Mouse (Mus musculus): ENCODE results near the gene Focad. TPM values are rescaled to one million over a fixed set of nuclear protein-coding genes. Genes with fewer than 3 reads are reported as not detected.

Gene Focad
- total and polyA plus RNA-seq, 2 experiments from 2014 or later = 5.0 to 13.2 TPM

- Histone ChIP-seq H3K4me2 (ENCODE audit: low read depth, low read length) (no peak overlapping the region), H3K4me3 (ENCODE audit: low read depth, low read length) (no peak overlapping the region), H3K9me3 (replicated peaks; ENCODE audit: control insufficient read depth, low read length) (no peaks in the 10 kb centered on the region), H3K4me1 (ENCODE audit: control insufficient read depth, insufficient read depth) (no peaks in the 10 kb centered on the region), H3K36me3 (replicated peaks; ENCODE audit: control insufficient read depth, insufficient read depth, low read length) (no peaks in the 10 kb centered on the region), H3K27ac (ENCODE audit: low read depth) (peak overlapping the region; percentile 30; the same call in 1 of the 2 replicates), H3K27me3 (ENCODE audit: control insufficient read depth, insufficient read depth, low read length) (no peaks in the 10 kb centered on the region), H3K9ac (replicated peaks; ENCODE audit: low read depth, low read length) (no peak overlapping the region)
- 54% methylated on average over 6 of the region's 6 CpGs for WGBS
- TF ChIP-seq EP300 (IDR thresholded peaks at IDR 0.05; ENCODE audit: low read depth) (no peak), CTCF (IDR thresholded peaks at IDR 0.05; ENCODE audit: low read depth) (no peak)
- ATAC-seq (ENCODE audit: insufficient read depth, low read depth) (no peak), DNase-seq (ENCODE audit: low spot score) (peak; percentile 19)
Observed at GRCm38 (mm10) chr4:88275571-88276041, 181.2 kb downstream of the Focad start.

DNA sequence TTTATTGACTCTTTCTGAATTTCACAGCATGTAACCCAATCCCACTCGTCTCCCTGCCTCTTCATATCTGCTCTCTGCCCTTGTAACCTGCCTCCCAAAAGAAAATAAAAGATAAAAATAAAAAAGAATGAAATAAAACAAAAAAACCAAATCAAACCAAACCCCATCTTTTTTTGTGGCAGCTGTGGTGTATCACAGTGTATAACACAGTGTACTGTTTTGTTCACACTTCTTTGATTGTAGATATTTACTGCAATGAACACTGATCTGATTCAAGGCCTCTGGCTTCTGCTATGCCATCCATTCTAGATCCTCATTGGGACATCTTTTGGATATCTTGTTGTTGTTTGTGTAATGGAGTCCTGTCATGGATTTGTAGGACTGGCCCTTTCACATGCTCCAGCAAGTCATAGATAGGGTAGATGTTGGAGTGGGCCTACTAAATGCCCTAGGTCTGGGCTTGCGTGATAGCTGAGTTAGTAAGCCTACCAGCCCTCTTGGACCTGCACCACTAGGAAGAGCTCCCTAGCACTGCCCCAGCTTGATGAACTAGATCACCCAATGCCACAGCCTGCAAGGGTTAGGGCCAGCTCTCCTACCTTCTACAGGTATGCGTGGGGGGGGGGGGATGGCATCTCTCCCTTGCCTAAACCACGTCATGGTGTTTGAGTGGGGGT lies 181.8 kb downstream of the Focad start:
- ATAC-seq (ENCODE audit: insufficient read depth, low read depth) (no peak), DNase-seq (ENCODE audit: low spot score) (no peak)
- Histone ChIP-seq H3K4me3 (ENCODE audit: low read depth, low read length) (no peak overlapping the region), H3K9ac (replicated peaks; ENCODE audit: low read depth, low read length) (no peak overlapping the region), H3K9me3 (replicated peaks; ENCODE audit: control insufficient read depth, low read length) (no peaks in the 10 kb centered on the region), H3K27ac (ENCODE audit: low read depth) (no peak overlapping the region), H3K36me3 (replicated peaks; ENCODE audit: control insufficient read depth, insufficient read depth, low read length) (no peaks in the 10 kb centered on the region), H3K4me1 (ENCODE audit: control insufficient read depth, insufficient read depth) (no peaks in the 10 kb centered on the region), H3K4me2 (ENCODE audit: low read depth, low read length) (no peak overlapping the region), H3K27me3 (ENCODE audit: control insufficient read depth, insufficient read depth, low read length) (no peaks in the 10 kb centered on the region)
- 79% methylated on average over 4 of the region's 4 CpGs for WGBS
- TF ChIP-seq EP300 (IDR thresholded peaks at IDR 0.05; ENCODE audit: low read depth) (no peak), CTCF (IDR thresholded peaks at IDR 0.05; ENCODE audit: low read depth) (no peak)

GRCm38 (mm10) chr4:88278524-88278923 lies 184.1 kb downstream of the Focad start:
- H3K9me3 ChIP-seq (replicated peaks; ENCODE audit: control insufficient read depth, low read length) = no peaks in the 10 kb centered on the region
- TF ChIP-seq CTCF (IDR thresholded peaks at IDR 0.05; ENCODE audit: low read depth) (no peak), EP300 (IDR thresholded peaks at IDR 0.05; ENCODE audit: low read depth) (no peak)
- H3K27me3 ChIP-seq (ENCODE audit: control insufficient read depth, insufficient read depth, low read length) = no peaks in the 10 kb centered on the region
- DNase-seq (ENCODE audit: low spot score) = no peak
- no peak overlapping the region for H3K4me3 ChIP-seq (ENCODE audit: low read depth, low read length)
- H3K27ac ChIP-seq (ENCODE audit: low read depth) = no peak overlapping the region
- ATAC-seq (ENCODE audit: insufficient read depth, low read depth) = no peak
- no peak overlapping the region for H3K9ac ChIP-seq (replicated peaks; ENCODE audit: low read depth, low read length)
- no peak overlapping the region for H3K4me2 ChIP-seq (ENCODE audit: low read depth, low read length)
- 87% methylated on average over 2 of the region's 2 CpGs for WGBS
- H3K4me1 ChIP-seq (ENCODE audit: control insufficient read depth, insufficient read depth) = no peaks in the 10 kb centered on the region
- no peaks in the 10 kb centered on the region for H3K36me3 ChIP-seq (replicated peaks; ENCODE audit: control insufficient read depth, insufficient read depth, low read length)

DNA sequence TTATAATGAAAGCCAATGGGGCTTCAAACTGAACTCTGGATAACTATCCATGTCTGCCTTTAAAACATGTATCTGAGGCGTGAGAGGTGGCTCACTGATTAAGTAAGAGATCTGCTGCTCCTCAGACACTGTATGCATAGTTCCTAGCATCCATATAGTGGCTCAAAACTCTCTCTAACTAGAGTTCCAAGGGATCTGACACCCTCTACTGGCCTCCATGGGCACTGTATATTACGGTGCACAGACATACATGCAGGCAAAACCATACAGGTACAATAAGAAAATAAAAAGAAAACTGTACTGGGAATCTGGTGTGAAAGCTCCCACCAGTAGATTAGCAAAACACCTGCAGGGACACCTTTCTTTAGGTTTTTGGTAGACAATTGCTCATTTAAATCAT lies 186.1 kb downstream of the Focad start:
- no peak overlapping the region for H3K27ac ChIP-seq (ENCODE audit: low read depth)
- ATAC-seq (ENCODE audit: insufficient read depth, low read depth) (no peak), DNase-seq (ENCODE audit: low spot score) (no peak)
- H3K4me1 ChIP-seq (ENCODE audit: control insufficient read depth, insufficient read depth) = no peaks in the 10 kb centered on the region
- no peak overlapping the region for H3K9ac ChIP-seq (replicated peaks; ENCODE audit: low read depth, low read length)
- no peaks in the 10 kb centered on the region for H3K36me3 ChIP-seq (replicated peaks; ENCODE audit: control insufficient read depth, insufficient read depth, low read length)
- no peaks in the 10 kb centered on the region for H3K27me3 ChIP-seq (ENCODE audit: control insufficient read depth, insufficient read depth, low read length)
- H3K9me3 ChIP-seq (replicated peaks; ENCODE audit: control insufficient read depth, low read length) = no peaks in the 10 kb centered on the region
- no peak overlapping the region for H3K4me2 ChIP-seq (ENCODE audit: low read depth, low read length)
- TF ChIP-seq EP300 (IDR thresholded peaks at IDR 0.05; ENCODE audit: low read depth) (no peak), CTCF (IDR thresholded peaks at IDR 0.05; ENCODE audit: low read depth) (no peak)
- 87% methylated on average over 2 of the region's 2 CpGs for WGBS
- H3K4me3 ChIP-seq (ENCODE audit: low read depth, low read length) = no peak overlapping the region

DNA sequence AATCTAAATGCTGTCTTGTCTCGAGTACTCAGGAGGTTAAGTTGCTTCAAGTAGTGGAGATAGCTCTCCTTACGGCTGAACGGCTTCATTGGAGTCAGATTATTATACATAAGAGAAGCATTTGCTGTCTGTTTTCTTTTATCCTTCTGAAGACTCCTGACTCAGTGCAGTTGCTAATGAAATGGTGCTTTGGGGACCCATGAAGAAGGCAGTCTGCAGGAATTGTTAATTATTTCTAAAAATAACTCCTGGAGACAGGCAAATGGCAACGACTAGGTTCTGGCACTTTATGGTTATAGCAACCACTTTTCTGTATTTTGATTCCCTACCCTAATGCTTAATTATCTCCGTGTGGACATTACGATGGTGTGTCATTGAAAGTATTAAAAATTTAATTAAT lies 201.1 kb downstream of the Focad start:
- no peak for DNase-seq (ENCODE audit: low spot score)
- ATAC-seq (ENCODE audit: insufficient read depth, low read depth) = no peak
- no peak overlapping the region for H3K4me3 ChIP-seq (ENCODE audit: low read depth, low read length)
- no peaks in the 10 kb centered on the region for H3K4me1 ChIP-seq (ENCODE audit: control insufficient read depth, insufficient read depth)
- H3K4me2 ChIP-seq (ENCODE audit: low read depth, low read length) = no peak overlapping the region
- TF ChIP-seq CTCF (IDR thresholded peaks at IDR 0.05; ENCODE audit: low read depth) (no peak), EP300 (IDR thresholded peaks at IDR 0.05; ENCODE audit: low read depth) (no peak)
- H3K9me3 ChIP-seq (replicated peaks; ENCODE audit: control insufficient read depth, low read length) = no peaks in the 10 kb centered on the region
- no peak overlapping the region for H3K27ac ChIP-seq (ENCODE audit: low read depth)
- no peaks in the 10 kb centered on the region for H3K27me3 ChIP-seq (ENCODE audit: control insufficient read depth, insufficient read depth, low read length)
- no peaks in the 10 kb centered on the region for H3K36me3 ChIP-seq (replicated peaks; ENCODE audit: control insufficient read depth, insufficient read depth, low read length)
- WGBS = 52% methylated on average over 6 of the region's 6 CpGs
- H3K9ac ChIP-seq (replicated peaks; ENCODE audit: low read depth, low read length) = no peak overlapping the region

DNA sequence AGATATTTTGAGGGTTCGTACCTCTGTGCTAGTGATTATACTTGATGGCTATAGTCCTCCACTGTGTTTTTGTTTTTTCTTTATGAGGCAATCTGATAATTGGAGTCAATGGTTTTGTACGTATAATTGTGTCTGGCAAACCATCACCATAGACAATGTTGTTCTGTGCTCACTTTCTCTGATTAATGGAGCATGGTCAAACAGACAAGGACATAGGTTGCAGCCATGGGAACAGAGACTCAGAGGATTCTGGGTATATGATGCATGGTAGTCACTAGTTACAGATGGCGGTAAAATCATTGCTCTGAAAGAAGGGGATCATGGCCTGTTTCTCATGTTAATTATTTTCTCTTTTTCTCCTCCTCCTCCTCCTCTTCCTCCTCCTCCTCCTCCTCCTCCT lies 205.1 kb downstream of the Focad start:
- no peak for ATAC-seq (ENCODE audit: insufficient read depth, low read depth)
- WGBS = 87% methylated on average over 3 of the region's 3 CpGs

More for the DNA sequence above, 205.1 kb downstream of the Focad start:
- Histone ChIP-seq H3K27me3 (ENCODE audit: control insufficient read depth, insufficient read depth, low read length) (no peaks in the 10 kb centered on the region), H3K27ac (ENCODE audit: low read depth) (no peak overlapping the region), H3K36me3 (replicated peaks; ENCODE audit: control insufficient read depth, insufficient read depth, low read length) (no peaks in the 10 kb centered on the region), H3K9me3 (replicated peaks; ENCODE audit: control insufficient read depth, low read length) (no peaks in the 10 kb centered on the region), H3K4me3 (ENCODE audit: low read depth, low read length) (no peak overlapping the region), H3K4me1 (ENCODE audit: control insufficient read depth, insufficient read depth) (no peaks in the 10 kb centered on the region), H3K9ac (replicated peaks; ENCODE audit: low read depth, low read length) (no peak overlapping the region), H3K4me2 (ENCODE audit: low read depth, low read length) (no peak overlapping the region)
- no peak for DNase-seq (ENCODE audit: low spot score)
- TF ChIP-seq EP300 (IDR thresholded peaks at IDR 0.05; ENCODE audit: low read depth) (no peak), CTCF (IDR thresholded peaks at IDR 0.05; ENCODE audit: low read depth) (no peak)
